ENCODE assay signal across 9 mouse cellular contexts in the genomic region with DNA sequence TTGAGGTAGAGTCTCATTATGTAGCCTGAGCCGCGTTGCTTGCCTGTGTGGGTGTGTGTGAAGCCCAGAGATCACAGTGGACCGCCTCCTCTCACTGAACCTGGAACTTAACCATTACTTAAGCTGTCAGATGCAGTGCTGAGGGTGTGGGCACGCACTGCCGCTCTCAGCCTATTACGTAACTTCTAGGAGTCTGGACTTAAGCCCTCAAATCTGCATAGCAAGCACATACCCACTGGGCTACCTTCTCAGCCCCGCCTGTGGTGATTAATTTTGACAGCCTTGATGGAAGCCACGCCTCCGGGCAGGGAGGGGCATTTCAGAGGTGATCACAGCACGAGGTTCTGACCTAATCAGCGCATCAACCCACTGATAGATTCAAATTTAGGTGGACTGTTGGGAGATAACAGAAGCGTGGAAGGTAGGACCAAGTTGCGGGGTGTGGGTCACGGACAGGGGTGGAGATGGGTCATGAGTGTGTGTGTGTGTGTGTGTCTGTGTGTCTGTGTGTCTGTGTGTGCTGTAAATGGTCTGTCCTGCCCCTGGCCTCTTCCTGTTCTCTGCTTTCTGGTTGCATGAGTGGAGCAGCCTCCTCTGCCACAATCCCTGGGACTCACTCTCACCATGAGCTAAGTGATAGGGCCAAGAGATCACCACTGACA. TPM values are rescaled to one million over a fixed set of nuclear protein-coding genes. Genes with fewer than 3 reads are reported as not detected.
DNase-seq lines count a peak whose midpoint lies in the region; ATAC-seq lines count a peak whose summit lies in the region.
"Had no signal": no experiment of that assay in that cellular context is flagged by ENCODE, and none has a peak within 500 bp of the region (broad histone marks: within the 10 kb centered on the region; RNA-seq: fewer than 3 reads in every experiment).

No protein-coding gene starts in this region.

- no peak overlapping the region for H3K27ac ChIP-seq in heart, embryonic 11.5 days (ENCODE audit: low read depth, low read length)
- H3K27ac ChIP-seq in embryonic facial prominence, embryonic 14.5 days (replicated peaks; ENCODE audit: low read depth, low read length), result no peak overlapping the region
- H3K27ac ChIP-seq in neural tube, embryonic 15.5 days (replicated peaks), result no peak overlapping the region

- ATAC-seq in heart, embryonic 11.5 days (replicated peaks; ENCODE audit: insufficient number of reproducible peaks, low FRiP score, low TSS enrichment), result no peak
- peak; percentile 79 for ATAC-seq in embryonic facial prominence, embryonic 14.5 days (ENCODE audit: low read depth)
- no peak for ATAC-seq in neural tube, embryonic 15.5 days (ENCODE audit: low FRiP score)

- peaks cover 4% of the 10 kb centered on the region for H3K27me3 ChIP-seq in heart, embryonic 11.5 days (ENCODE audit: control insufficient read depth, insufficient read depth, low read length)
- H3K27me3 ChIP-seq in embryonic facial prominence, embryonic 14.5 days (replicated peaks; ENCODE audit: control insufficient read depth, insufficient read depth, low read length), result no peaks in the 10 kb centered on the region
- no peaks in the 10 kb centered on the region for H3K27me3 ChIP-seq in neural tube, embryonic 15.5 days (replicated peaks)

- intact Hi-C loops in heart, postnatal 10 days (cut with DNase I), result no loop called here

- no peak overlapping the region for H3K4me3 ChIP-seq in heart, embryonic 11.5 days (ENCODE audit: low read depth, low read length)
- no peak overlapping the region for H3K4me3 ChIP-seq in embryonic facial prominence, embryonic 14.5 days (ENCODE audit: low read depth, low read length)
- no peak overlapping the region for H3K4me3 ChIP-seq in neural tube, embryonic 15.5 days (replicated peaks)

- peaks cover 5% of the 10 kb centered on the region; the same call in 1 of the 2 replicates for H3K4me1 ChIP-seq in heart, embryonic 11.5 days (ENCODE audit: control insufficient read depth, insufficient read depth, low read length)
- no peaks in the 10 kb centered on the region for H3K4me1 ChIP-seq in embryonic facial prominence, embryonic 14.5 days (ENCODE audit: control insufficient read depth, insufficient read depth, low read length)
- no peaks in the 10 kb centered on the region for H3K4me1 ChIP-seq in neural tube, embryonic 15.5 days

- DNase-seq in heart, postnatal 10 days, result no peak
- DNase-seq in embryonic facial prominence, embryonic 14.5 days (ENCODE audit: low spot score), result peak; percentile 62
- peak; percentile 71 for DNase-seq in large intestine, adult 2 months (ENCODE audit: low read depth, low spot score)
- peak; percentile 75 for DNase-seq in retina, adult 2 months (ENCODE audit: low read depth, low spot score)
- no peak for DNase-seq in cerebellum, postnatal 25 days
- DNase-seq in right cerebral cortex, postnatal 14 days, result no peak

- 31% methylated on average over 14 of the region's 14 CpGs for WGBS in heart, embryonic 11.5 days (ENCODE audit: insufficient replicate concordance)
- WGBS in embryonic facial prominence, embryonic 14.5 days, result 39% methylated on average over 14 of the region's 14 CpGs
- WGBS in large intestine, adult 2 months, result 20% methylated on average over 14 of the region's 14 CpGs
- WGBS in neural tube, embryonic 15.5 days, result 54% methylated on average over 14 of the region's 14 CpGs

- H3K4me2 ChIP-seq in heart, embryonic 11.5 days, result peak overlapping the region; percentile 31; the same call in 1 of the 2 replicates
- H3K4me2 ChIP-seq in embryonic facial prominence, embryonic 14.5 days (ENCODE audit: low read depth, low read length), result no peak overlapping the region
- H3K4me2 ChIP-seq in neural tube, embryonic 15.5 days, result no peak overlapping the region

- H3K36me3 ChIP-seq in heart, embryonic 11.5 days (ENCODE audit: control insufficient read depth, insufficient read depth, low read length), result no peaks in the 10 kb centered on the region
- H3K36me3 ChIP-seq in embryonic facial prominence, embryonic 14.5 days (ENCODE audit: control insufficient read depth, insufficient read depth, low read length), result no peaks in the 10 kb centered on the region
- H3K36me3 ChIP-seq in neural tube, embryonic 15.5 days, result no peaks in the 10 kb centered on the region
- H3K36me3 ChIP-seq: G1E had no signal

- H3K9ac ChIP-seq in heart, embryonic 11.5 days (ENCODE audit: low read depth, low read length), result no peak overlapping the region
- H3K9ac ChIP-seq in embryonic facial prominence, embryonic 14.5 days (ENCODE audit: low read depth, low read length), result no peak overlapping the region
- no peak overlapping the region for H3K9ac ChIP-seq in neural tube, embryonic 15.5 days (replicated peaks)

- no peaks in the 10 kb centered on the region for H3K9me3 ChIP-seq in heart, embryonic 11.5 days (replicated peaks; ENCODE audit: control insufficient read depth, low read length)
- H3K9me3 ChIP-seq in embryonic facial prominence, embryonic 14.5 days (ENCODE audit: control insufficient read depth, low read length), result no peaks in the 10 kb centered on the region
- no peaks in the 10 kb centered on the region for H3K9me3 ChIP-seq in neural tube, embryonic 15.5 days (replicated peaks)
- H3K9me3 ChIP-seq: G1E had no signal

RNA-seq across cellular contexts. Expression of a gene that starts 10.2 kb away (rescaled TPM):
- 34.6 and 37.4 TPM in 2 replicates for polyA plus RNA-seq in heart, embryonic 11.5 days (2014; fragmentation: Nextera tagmentation; extraction: Ambion mirVana)
- total RNA-seq in heart, postnatal 10 days (2021), result 10 to 100 TPM; 30.5 to 38.7 TPM
- 40.1 and 42.2 TPM in 2 replicates for polyA plus RNA-seq in embryonic facial prominence, embryonic 14.5 days (2014; fragmentation: Nextera tagmentation; extraction: Ambion mirVana)
- 19.0 and 20.6 TPM in 2 replicates for polyA plus RNA-seq in large intestine, adult 2 months (2012; rRNA removed)
- 95.7 and 111 TPM in 2 replicates for polyA plus RNA-seq in neural tube, embryonic 15.5 days (2015; fragmentation: Nextera tagmentation; extraction: Ambion mirVana)

RNA-seq across cellular contexts. Expression of a gene that starts 11.0 kb away (rescaled TPM):
- polyA plus RNA-seq in heart, embryonic 11.5 days (2014; fragmentation: Nextera tagmentation; extraction: Ambion mirVana), result 0.17 and 0.66 TPM in 2 replicates
- total RNA-seq in heart, postnatal 10 days (2021), result under 1 TPM; 0.14 to 0.15 TPM
- 0.06 and 0.14 TPM in 2 replicates for polyA plus RNA-seq in embryonic facial prominence, embryonic 14.5 days (2014; fragmentation: Nextera tagmentation; extraction: Ambion mirVana)
- polyA plus RNA-seq in large intestine, adult 2 months (2012; rRNA removed), result not detected in 2 replicates
- 0.73 and 0.97 TPM in 2 replicates for polyA plus RNA-seq in neural tube, embryonic 15.5 days (2015; fragmentation: Nextera tagmentation; extraction: Ambion mirVana)
- total RNA-seq: G1E had no signal
- polyA plus RNA-seq: G1E had no signal

RNA-seq across cellular contexts. Expression of a gene that starts 32.9 kb away (rescaled TPM):
- 154 and 162 TPM in 2 replicates for polyA plus RNA-seq in heart, embryonic 11.5 days (2014; fragmentation: Nextera tagmentation; extraction: Ambion mirVana)
- 10 to 100 TPM; 73.3 to 75.3 TPM for total RNA-seq in heart, postnatal 10 days (2021)
- 115 and 130 TPM in 2 replicates for polyA plus RNA-seq in embryonic facial prominence, embryonic 14.5 days (2014; fragmentation: Nextera tagmentation; extraction: Ambion mirVana)
- polyA plus RNA-seq in large intestine, adult 2 months (2012; rRNA removed), result 81.5 and 94.7 TPM in 2 replicates
- polyA plus RNA-seq in neural tube, embryonic 15.5 days (2015; fragmentation: Nextera tagmentation; extraction: Ambion mirVana), result 185 and 190 TPM in 2 replicates

RNA-seq across cellular contexts. Expression of a gene that starts 60.0 kb away (rescaled TPM):
- 0.14 TPM in 1 of 2 replicates, not detected in the other for polyA plus RNA-seq in heart, embryonic 11.5 days (2014; fragmentation: Nextera tagmentation; extraction: Ambion mirVana)
- 1 to 10 TPM in 1 of 2 experiments, under 1 TPM in 1; 0.57 to 1.3 TPM for total RNA-seq in heart, postnatal 10 days (2021)
- polyA plus RNA-seq in embryonic facial prominence, embryonic 14.5 days (2014; fragmentation: Nextera tagmentation; extraction: Ambion mirVana), result 1.5 TPM in 2 replicates
- 3.9 and 4.7 TPM in 2 replicates for polyA plus RNA-seq in large intestine, adult 2 months (2012; rRNA removed)
- polyA plus RNA-seq in neural tube, embryonic 15.5 days (2015; fragmentation: Nextera tagmentation; extraction: Ambion mirVana), result 0.46 and 1.6 TPM in 2 replicates
- polyA plus RNA-seq: G1E had no signal

Comparison
In these comparisons a context has a peak if more than half of its experiments do, and no peak if none do; other contexts are left out.
1. DNase-seq: peak in embryonic facial prominence, embryonic 14.5 days (single experiment), large intestine, adult 2 months (single experiment) and retina, adult 2 months (single experiment); none in heart, postnatal 10 days (0 of 2), cerebellum, postnatal 25 days (0 of 2) and right cerebral cortex, postnatal 14 days (single experiment).